Mouse (Mus musculus) midbrain, embryonic 11.5 days (tissue): ENCODE results near the gene Plcg2. TPM values are rescaled to one million over a fixed set of nuclear protein-coding genes. Genes with fewer than 3 reads are reported as not detected.

ENCODE experiments used
- ATAC-seq: fragments of 200-750 bp; cut with Nextera tagmentation; 2 replicates; pipeline ENCODE4 v1.8.0; 2017; ENCODE audit warnings: moderate TSS enrichment, moderate library complexity; ENCODE audit not compliant: low FRiP score
- DNase-seq: peaks from one replicate; pipeline ENCODE4 v3.0.0; 2015; ENCODE audit warnings: low spot score; ENCODE audit errors: missing footprints
- H3K27ac ChIP-seq: fragments of 300-500 bp; sonication (generic); 2 replicates; pipeline ENCODE4 v1.5.1; 2014; ENCODE audit warnings: low read depth, low read length
- H3K27me3 ChIP-seq: fragments of 300-500 bp; sonication (generic); 2 replicates; pipeline ENCODE4 v1.6.1; 2014; ENCODE audit warnings: mild to moderate bottlenecking, low read length, moderate library complexity, mixed read lengths; ENCODE audit not compliant: control insufficient read depth, insufficient read depth
- H3K36me3 ChIP-seq: fragments of 300-500 bp; sonication (generic); 2 replicates; pipeline ENCODE4 v1.6.1; 2014; ENCODE audit warnings: mild to moderate bottlenecking, low read length, moderate library complexity, mixed read lengths; ENCODE audit not compliant: control insufficient read depth, insufficient read depth
- H3K4me1 ChIP-seq: fragments of 300-500 bp; sonication (generic); 2 replicates; pipeline ENCODE4 v1.6.1; 2014; ENCODE audit warnings: low read length; ENCODE audit not compliant: control insufficient read depth, insufficient read depth
- H3K4me2 ChIP-seq: fragments of 300-500 bp; sonication (generic); 2 replicates; pipeline ENCODE4 v1.6.1; 2014; ENCODE audit warnings: mild to moderate bottlenecking, moderate library complexity
- H3K4me3 ChIP-seq: fragments of 300-500 bp; sonication (generic); 2 replicates; pipeline ENCODE4 v1.5.1; 2014; ENCODE audit warnings: low read depth, low read length
- H3K9ac ChIP-seq: fragments of 300-500 bp; sonication (generic); 2 replicates; pipeline ENCODE4 v1.6.1; 2014; ENCODE audit warnings: low read length
- H3K9me3 ChIP-seq: fragments of 300-500 bp; sonication (generic); 2 replicates; pipeline ENCODE4 v1.6.1; 2016; ENCODE audit warnings: low read length; ENCODE audit not compliant: control insufficient read depth
- WGBS: fragments of 180-500 bp; shearing (Covaris S2); extraction: QIAGEN DNeasy Blood & Tissue Kit; methylation state at CpG from one replicate; pipeline ENCODE4 v1.1.7; 2014; 5-methylcytosine and 5-hydroxymethylcytosine counted together
- polyA plus RNA-seq: library from polyadenylated mRNA; unstranded; fragments of >200 nt; fragmentation: Nextera tagmentation; extraction: Ambion mirVana; gene quantifications from 2 replicates; pipeline ENCODE4 v1.2.1, GENCODE M21; 2014

Plcg2 gene
- polyA plus RNA-seq, 1 experiment from 2014 or later: 2.2 TPM

- Histone ChIP-seq H3K27me3 (no peaks in the 10 kb centered on the region), H3K4me2 (no peak overlapping the region), H3K4me3 (no peak overlapping the region), H3K9ac (no peak overlapping the region), H3K27ac (no peak overlapping the region), H3K9me3 (no peaks in the 10 kb centered on the region; the same call in 1 of the 2 replicates), H3K4me1 (no peaks in the 10 kb centered on the region), H3K36me3 (no peaks in the 10 kb centered on the region)
- 100% methylated on average over 1 of the region's 1 CpGs for WGBS
- no peak for ATAC-seq
- no peak for DNase-seq
Observed at GRCm38 (mm10) chr8:117652318-117652717, 154.2 kb downstream of the Plcg2 start.

GRCm38 (mm10) chr8:117658990-117659389 lies 160.9 kb downstream of the Plcg2 start:
- no peaks in the 10 kb centered on the region for H3K9me3 ChIP-seq
- H3K9ac ChIP-seq: no peak overlapping the region
- 84% methylated on average over 7 of the region's 7 CpGs for WGBS
- no peak overlapping the region for H3K4me3 ChIP-seq
- ATAC-seq (no peak), DNase-seq (no peak)
- H3K4me2 ChIP-seq: no peak overlapping the region
- H3K27ac ChIP-seq: no peak overlapping the region
- H3K4me1 ChIP-seq: peaks cover 10% of the 10 kb centered on the region
- no peaks in the 10 kb centered on the region for H3K27me3 ChIP-seq
- no peaks in the 10 kb centered on the region for H3K36me3 ChIP-seq

- Histone ChIP-seq H3K27ac (no peak overlapping the region), H3K36me3 (no peaks in the 10 kb centered on the region), H3K9ac (no peak overlapping the region), H3K4me3 (no peak overlapping the region), H3K9me3 (no peaks in the 10 kb centered on the region), H3K4me1 (peaks cover 10% of the 10 kb centered on the region), H3K4me2 (no peak overlapping the region), H3K27me3 (no peaks in the 10 kb centered on the region)
- peak; percentile 88 for DNase-seq
- 49% methylated on average over 11 of the region's 11 CpGs for WGBS
- ATAC-seq: peak; percentile 83
Observed at GRCm38 (mm10) chr8:117660358-117661031, 162.4 kb downstream of the Plcg2 start.

GRCm38 (mm10) chr8:117667349-117668124 lies 169.4 kb downstream of the Plcg2 start:
- Histone ChIP-seq H3K27ac (no peak overlapping the region), H3K9ac (no peak overlapping the region), H3K4me2 (no peak overlapping the region), H3K4me1 (no peaks in the 10 kb centered on the region), H3K27me3 (no peaks in the 10 kb centered on the region), H3K9me3 (no peaks in the 10 kb centered on the region), H3K4me3 (no peak overlapping the region), H3K36me3 (no peaks in the 10 kb centered on the region)
- no peak for ATAC-seq
- WGBS: 80% methylated on average over 13 of the region's 13 CpGs
- DNase-seq: no peak

- Histone ChIP-seq H3K4me3 (no peak overlapping the region), H3K4me2 (no peak overlapping the region), H3K4me1 (peaks cover 2% of the 10 kb centered on the region; the same call in 1 of the 2 replicates), H3K9ac (no peak overlapping the region), H3K9me3 (no peaks in the 10 kb centered on the region), H3K36me3 (no peaks in the 10 kb centered on the region), H3K27me3 (no peaks in the 10 kb centered on the region), H3K27ac (no peak overlapping the region)
- 52% methylated on average over 11 of the region's 11 CpGs for WGBS
- no peak for DNase-seq
- ATAC-seq: no peak
Observed at GRCm38 (mm10) chr8:117670461-117670860, 172.4 kb downstream of the Plcg2 start.

GRCm38 (mm10) chr8:117672558-117672957 lies 174.5 kb downstream of the Plcg2 start:
- Histone ChIP-seq H3K36me3 (no peaks in the 10 kb centered on the region), H3K27ac (no peak overlapping the region), H3K9ac (no peak overlapping the region), H3K4me1 (peaks cover 2% of the 10 kb centered on the region; the same call in 1 of the 2 replicates), H3K9me3 (no peaks in the 10 kb centered on the region), H3K27me3 (no peaks in the 10 kb centered on the region), H3K4me3 (no peak overlapping the region), H3K4me2 (no peak overlapping the region)
- DNase-seq (no peak), ATAC-seq (no peak)
- WGBS: 89% methylated on average over 3 of the region's 3 CpGs

GRCm38 (mm10) chr8:117673430-117673830 lies 175.3 kb downstream of the Plcg2 start, which contains the start of gene Sdr42e1:
Gene Sdr42e1, minus strand, starts transcription at chr8:117673689.
- peak within 1 kb of the TSS; percentile 52 for H3K4me2 ChIP-seq
- no peaks in the 10 kb centered on the region for H3K9me3 ChIP-seq
- peak within 1 kb of the TSS; percentile 32 for H3K4me3 ChIP-seq
- no peaks in the 10 kb centered on the region for H3K27me3 ChIP-seq
- peaks cover 2% of the 10 kb centered on the region; the same call in 1 of the 2 replicates for H3K4me1 ChIP-seq
- WGBS: 15% methylated on average over 17 of the region's 17 CpGs
- H3K9ac ChIP-seq: peak within 1 kb of the TSS; percentile 31
- H3K27ac ChIP-seq: no peak within 1 kb of the TSS
- peak; percentile 86 for DNase-seq
- no peaks in the 10 kb centered on the region for H3K36me3 ChIP-seq
- ATAC-seq: no peak

GRCm38 (mm10) chr8:117675171-117675570 lies 177.1 kb downstream of the Plcg2 start:
- no peaks in the 10 kb centered on the region for H3K27me3 ChIP-seq
- no peaks in the 10 kb centered on the region for H3K36me3 ChIP-seq
- no peak for ATAC-seq
- WGBS: 77% methylated on average over 5 of the region's 5 CpGs
- no peak overlapping the region for H3K27ac ChIP-seq
- peaks cover 2% of the 10 kb centered on the region; the same call in 1 of the 2 replicates for H3K4me1 ChIP-seq
- no peak overlapping the region for H3K4me2 ChIP-seq
- H3K4me3 ChIP-seq: no peak overlapping the region
- no peaks in the 10 kb centered on the region for H3K9me3 ChIP-seq
- no peak for DNase-seq
- H3K9ac ChIP-seq: no peak overlapping the region

- no peaks in the 10 kb centered on the region for H3K27me3 ChIP-seq
- no peak overlapping the region for H3K9ac ChIP-seq
- 80% methylated on average over 9 of the region's 9 CpGs for WGBS
- H3K27ac ChIP-seq: no peak overlapping the region
- no peak overlapping the region for H3K4me2 ChIP-seq
- ATAC-seq (no peak), DNase-seq (no peak)
- H3K9me3 ChIP-seq: no peaks in the 10 kb centered on the region
- no peak overlapping the region for H3K4me3 ChIP-seq
- H3K4me1 ChIP-seq: peaks cover 2% of the 10 kb centered on the region; the same call in 1 of the 2 replicates
- H3K36me3 ChIP-seq: no peaks in the 10 kb centered on the region
Observed at GRCm38 (mm10) chr8:117676460-117676859, 178.4 kb downstream of the Plcg2 start.
